Mouse (Mus musculus) left cerebral cortex, adult 9 months (tissue): ENCODE measurements at regions not wholly inside any gene's neighbourhood (a gene's known extent, or its start where the extent isn't known, plus 50 kb on each side); places are given as distances from the start of the nearest gene placed in this dataset.

Experiments
- DNase-seq, 2 experiments: peaks; one replicate each; pipeline ENCODE4 v3.0.0; 2022; ENCODE audit warnings: low spot score in 2 of 2

DNA sequence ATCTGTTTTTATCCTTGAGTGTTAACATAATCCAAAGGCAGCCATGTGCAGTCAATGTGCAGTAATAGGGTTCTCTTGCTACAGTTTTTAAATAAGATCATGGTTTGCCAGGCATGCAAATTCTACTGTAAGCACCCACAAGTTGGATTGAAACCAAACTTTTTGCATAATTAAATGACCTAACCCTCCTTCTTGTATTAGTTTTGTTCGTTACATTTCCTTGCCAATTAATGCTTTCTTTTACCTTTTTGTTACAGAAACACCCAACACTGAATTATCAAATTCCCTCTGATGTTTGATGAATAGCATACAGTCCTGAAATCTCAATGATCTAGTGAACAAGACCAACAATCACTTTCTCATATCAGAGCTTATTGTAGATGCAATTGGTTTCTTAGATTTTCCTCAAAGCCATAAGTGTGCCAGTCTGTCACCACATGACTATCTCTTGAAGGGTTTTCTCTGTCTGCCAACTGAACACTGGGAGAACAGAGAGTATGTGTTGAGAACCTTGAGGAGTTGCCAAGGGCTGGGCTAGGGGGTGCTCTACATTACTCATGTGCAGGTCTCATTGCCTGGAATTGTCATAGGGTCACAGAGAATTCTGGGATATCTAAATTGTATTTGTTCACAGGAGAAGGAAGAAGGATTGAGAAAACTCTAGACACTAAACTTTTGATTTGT, 1060.4 kb downstream of the Gsdmc2 start:
- DNase-seq: no peak

DNA sequence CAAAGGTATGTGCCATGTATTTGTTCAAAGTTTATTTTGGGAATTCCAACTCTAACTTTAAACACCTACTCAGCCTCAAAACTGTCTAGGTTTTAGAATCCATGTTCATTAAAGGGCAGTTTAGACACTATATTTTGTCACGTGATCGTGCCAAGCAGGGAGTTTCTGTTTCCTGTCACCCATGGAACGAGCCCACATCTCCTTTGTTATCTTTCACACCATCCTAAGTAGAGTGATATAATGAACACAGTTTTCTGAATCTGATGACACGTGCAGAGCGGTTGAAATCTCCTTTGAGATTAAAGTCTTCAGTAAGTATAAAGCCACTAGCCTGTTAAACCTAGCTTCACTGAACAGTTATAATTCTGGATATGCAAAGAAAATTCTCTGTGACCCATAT, 1066.1 kb downstream of the Gsdmc2 start:
- DNase-seq: no peak

DNA sequence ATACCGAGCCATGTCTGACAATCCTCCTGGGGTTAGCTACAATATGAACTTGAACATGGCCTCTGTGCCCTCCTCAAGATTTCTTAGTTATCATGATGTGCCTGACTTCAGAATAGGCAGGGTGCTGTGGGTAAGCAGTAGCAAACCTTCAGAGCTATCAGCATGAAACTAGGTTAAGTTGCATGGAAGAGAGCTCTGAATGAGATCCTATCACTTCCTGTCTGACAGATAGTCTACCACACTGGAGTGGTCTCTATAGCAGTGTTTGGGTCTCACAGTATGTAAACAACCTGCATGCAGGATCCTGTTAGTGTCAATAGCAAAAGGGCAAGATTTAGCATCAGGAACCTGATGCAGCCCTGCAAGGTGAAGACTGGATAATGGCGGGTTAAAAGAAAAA, 1092.3 kb downstream of the Gsdmc2 start:
- no peak for DNase-seq

DNA sequence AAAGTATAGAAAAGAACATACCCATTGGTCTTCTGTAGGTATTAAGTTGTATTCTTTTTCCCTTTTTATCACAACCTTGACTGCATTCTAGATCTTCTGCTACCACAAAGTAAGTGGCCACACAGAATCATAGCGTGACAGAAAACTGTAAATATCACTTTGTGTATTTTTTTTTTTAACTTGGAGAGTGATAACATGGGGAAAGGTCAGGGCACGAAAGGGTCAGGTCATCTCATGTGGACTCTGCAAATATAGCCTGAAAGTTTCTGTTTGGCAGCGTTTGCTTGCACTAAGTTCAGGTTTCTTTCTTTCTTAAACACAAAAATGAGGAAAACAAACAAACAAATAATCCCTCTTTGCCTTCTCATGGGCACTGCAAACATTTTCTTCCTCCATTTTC, 1101.1 kb downstream of the Gsdmc2 start:
- DNase-seq: no peak

DNA sequence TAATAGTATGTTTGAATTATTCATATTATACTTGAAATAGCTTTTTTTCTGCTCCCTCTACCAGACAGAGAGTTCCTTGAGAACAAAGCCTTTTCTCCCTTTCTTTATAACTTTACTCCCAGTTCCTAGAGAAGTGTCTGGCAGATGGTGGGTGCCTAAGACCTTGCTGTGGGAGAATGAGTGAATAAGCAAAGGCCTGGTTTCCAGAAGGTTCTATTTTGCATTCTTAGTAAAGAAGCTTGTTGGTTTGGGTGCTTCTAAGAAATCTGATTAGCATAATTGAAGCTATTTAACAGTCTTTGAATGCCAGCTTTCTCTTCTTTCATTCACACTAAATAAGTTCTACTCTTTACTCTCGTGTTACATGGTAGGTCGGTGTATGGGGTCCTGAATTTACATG, 1104.2 kb downstream of the Gsdmc2 start:
- DNase-seq: no peak

DNA sequence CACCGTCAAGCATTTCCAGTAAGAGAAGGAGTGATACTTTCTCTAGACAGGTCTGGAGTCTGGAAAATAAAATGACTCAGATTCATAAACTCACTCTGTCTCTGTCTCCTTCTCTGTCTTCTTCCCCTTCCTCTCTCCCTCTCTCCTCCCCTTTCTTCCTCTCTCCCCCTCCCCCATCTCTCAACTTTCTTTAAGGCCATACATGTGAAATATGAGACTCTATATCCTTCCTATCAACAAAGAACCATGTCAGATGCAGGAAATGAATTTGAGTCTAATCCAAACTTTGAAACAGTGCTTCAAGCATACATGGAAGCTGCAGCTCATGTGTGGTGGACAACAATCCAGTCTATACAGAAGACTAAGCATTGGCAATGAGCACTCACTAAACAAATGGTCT, 1109.6 kb downstream of the Gsdmc2 start:
- DNase-seq: no peak

DNA sequence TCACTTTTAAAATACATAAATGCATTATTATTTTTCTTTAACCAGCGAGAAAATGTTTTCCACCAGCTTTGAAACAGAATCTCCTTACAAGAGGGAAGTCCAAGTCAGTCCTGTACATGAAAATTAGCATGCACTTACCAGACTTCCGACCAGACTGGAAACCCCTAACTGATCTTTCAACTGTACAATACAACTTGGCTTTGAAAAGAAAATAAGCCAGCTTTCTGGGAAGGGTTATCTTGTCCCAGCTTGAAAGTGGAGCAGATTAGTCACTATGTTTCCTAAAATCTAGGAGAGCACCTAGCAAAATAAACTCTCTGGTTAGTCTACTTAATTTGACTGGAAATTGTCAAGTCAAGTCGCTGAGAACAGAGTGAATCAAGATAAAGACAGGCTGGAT, 1110.1 kb downstream of the Gsdmc2 start:
- no peak for DNase-seq

DNA sequence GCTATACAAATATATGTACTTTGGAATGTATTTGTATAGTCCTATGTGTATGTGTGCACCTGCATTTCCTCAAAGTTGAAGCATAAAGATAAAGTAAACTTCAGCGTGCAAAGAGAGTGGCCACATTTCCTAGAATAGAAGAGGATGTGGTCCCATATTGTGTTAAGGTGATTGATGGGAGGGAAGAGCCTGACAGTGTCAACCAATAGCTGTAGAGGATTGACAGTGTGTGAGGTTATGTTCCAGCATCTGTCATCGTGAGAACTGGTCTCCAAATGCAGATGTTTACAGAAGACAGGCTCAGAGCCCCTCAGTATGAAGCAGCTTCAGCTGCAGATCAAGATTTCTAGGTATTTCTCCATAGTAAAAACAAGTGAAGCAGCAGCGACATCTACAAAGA, 1114.5 kb downstream of the Gsdmc2 start:
- DNase-seq: no peak

DNA sequence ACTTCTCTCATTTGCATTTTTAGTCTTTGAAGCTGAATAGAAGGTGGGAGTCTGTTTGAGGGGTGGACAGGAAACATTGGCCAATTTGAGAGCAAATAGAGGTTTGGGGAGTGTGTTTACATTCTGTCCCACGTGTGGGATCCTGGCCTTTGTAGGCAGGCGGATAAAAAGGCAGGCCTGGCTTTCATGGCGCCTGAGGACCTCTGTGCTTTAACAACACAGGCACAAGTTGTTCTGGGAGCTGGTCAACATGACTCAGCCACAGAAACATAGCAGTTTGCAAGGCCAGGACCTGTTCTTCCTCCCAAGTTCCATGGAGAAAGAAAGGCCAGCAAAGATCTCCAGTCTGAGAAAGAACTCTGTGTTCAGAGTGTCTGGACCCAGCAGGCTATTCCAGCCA, 1130.7 kb downstream of the Gsdmc2 start:
- no peak for DNase-seq

DNA sequence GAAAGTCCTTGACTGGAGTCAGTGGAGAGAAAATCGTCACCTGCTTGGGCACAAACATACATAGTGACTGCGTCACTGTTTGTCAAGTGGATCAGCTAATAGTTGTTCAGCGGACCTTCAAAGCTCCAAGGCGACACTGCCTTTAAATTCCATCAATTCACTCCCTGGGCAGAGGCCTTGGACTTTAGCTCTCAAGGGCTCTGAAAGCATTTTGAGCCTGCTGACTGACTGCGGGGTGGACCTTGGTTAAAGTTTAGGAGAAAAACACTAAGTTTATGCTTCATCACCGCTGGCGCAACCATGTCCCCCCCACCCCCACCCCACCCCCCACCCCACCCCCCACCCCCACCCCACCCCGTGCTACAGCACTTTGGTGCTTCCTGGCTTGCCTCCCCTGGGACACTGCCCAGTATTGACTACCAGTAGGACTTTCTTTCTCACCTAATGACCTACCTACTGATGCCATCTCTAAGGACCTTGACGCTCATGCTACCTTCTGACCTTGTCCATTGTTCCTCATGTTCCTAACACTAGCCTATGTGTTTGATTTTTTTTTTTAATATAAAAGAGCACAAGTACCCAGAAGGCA, 1132.3 kb downstream of the Gsdmc2 start:
- no peak for DNase-seq

DNA sequence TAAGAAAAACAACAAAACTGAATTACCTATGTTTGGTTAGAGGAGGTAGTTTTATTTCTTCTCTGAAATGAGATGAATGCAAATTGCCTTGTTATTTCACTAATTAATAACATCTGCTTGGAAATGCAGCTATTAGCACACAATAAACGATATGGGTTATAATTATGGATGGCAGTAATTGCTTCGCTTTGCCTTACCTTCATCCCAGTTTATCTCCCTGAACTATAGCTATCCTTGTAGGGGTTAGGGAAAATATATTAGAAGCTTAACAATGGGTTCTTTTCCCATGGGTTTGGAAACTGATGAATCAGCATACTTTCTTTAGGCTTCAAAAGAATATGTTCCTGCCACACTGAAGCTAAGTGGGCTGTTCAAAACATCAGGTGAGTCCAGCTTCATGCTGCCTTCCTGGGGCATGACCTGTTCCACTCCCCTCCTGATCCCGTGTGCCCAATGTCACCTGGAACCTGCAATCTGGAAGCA, 1132.9 kb downstream of the Gsdmc2 start:
- DNase-seq: no peak

DNA sequence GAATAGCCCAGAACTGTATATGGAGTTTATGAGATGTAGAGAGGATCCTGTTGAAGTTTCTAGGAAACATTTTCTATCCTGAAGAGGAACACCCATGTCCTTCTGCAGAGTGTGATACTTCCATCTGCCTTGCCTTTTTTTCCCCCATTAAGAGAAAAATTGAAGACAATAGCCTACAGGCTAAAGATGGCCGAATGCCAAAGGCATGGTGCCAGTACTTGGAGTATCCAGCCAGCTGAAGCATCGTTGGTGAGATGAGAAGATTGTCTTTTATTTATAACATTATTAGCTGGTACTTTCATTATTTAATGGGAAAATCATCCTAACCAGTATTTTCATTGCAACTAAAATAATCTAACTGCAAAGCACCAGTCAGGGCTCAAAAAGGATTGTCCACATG, 1135.4 kb downstream of the Gsdmc2 start:
- DNase-seq: no peak

DNA sequence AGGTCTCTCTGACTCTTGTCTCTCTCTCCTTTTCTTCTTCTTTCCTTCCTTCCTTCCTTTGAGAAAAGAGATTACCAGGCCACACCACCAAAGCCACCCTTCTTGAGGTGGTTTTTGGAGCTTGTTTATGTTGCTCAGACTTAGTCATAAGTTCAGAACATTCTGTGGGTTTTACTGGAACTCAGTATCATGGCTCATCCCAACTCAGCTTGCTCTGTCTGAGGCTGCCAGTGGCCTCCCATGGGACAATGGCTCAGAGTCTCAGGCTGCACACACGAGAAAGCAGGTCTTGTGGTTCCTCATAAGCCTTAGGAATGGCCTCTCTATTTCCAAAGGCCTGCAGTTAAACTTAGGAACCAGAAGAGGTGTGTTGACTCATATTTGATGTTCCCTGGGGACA, 1146.4 kb downstream of the Gsdmc2 start:
- DNase-seq: no peak

DNA sequence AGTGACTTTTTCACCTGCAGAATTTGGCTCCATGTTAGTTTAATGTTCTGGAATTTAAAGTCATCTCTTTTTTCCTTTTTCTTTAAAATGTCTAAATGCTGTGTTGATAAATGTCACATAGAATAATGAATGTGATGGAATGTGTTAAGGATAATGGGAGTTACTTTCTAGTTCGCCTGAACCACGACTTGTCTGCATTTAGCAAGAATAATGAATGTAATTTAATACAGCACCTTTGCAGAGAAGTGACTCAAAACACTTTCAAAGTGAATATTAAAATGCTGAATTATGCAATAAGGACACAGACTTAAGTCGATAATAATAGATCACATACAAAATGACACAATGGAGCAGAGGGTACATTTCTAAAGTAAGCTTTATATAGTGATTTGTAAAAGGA, 1150.2 kb downstream of the Gsdmc2 start:
- peak in 1 of 2 experiments; percentile 2 for DNase-seq

DNA sequence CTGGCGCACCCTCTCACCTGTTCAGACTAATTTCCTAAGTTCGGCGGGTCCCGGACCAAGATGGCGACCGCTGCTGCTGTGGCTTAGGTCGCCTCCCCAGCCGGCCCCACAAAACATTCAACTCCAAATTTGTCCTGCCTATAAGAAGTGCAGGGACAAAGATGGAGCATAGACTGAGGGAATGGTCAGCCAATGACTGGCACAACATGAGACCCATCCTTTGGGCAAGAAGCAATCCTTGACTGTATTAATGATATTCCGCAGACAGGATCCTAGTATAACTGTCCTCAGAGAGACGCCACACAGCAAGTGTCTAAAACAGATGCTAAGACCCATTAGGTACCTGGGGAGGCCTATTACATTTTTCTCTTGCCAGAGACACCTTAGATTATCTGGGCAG, 1151.3 kb downstream of the Gsdmc2 start:
- no peak for DNase-seq

DNA sequence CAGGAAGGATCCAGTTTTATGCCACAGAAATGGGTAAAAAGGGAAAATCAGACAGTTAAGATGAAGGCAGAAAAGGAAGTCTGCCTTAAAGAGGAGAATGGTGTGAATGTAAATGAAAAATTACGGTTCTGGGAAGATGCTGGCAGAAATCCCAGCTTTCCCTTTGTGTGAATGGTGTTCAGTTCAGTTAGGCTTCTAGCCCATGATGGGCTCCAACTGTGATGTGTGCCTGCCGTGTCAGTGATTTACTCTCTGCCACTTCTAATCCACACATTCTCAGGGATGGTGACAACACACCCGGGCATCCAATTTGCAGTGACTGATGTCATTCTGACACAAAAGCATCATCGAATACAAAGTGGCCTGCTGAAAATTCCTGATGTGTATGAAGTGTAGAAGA, 1171.6 kb downstream of the Gsdmc2 start:
- DNase-seq: peak in 1 of 2 experiments; percentile 5

DNA sequence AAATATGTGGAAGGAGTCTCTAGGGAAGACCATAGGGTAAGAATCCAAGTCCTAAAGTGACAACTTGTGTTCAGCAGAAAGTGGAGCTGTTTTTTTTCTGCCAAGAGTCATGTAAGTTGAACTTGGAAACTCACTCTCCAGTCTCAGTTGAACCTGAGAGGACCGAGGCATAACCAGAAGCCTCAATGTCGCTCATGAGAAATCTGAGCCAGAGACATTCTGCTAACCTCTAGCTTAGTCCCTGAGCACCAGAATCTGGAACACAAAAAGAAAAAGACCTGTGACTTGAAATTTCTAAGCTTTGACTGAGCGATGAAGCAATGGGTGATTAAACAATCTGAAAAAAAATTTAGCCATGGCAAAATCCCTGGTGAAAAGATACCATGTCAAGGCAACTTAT, 1175.0 kb downstream of the Gsdmc2 start:
- no peak for DNase-seq

DNA sequence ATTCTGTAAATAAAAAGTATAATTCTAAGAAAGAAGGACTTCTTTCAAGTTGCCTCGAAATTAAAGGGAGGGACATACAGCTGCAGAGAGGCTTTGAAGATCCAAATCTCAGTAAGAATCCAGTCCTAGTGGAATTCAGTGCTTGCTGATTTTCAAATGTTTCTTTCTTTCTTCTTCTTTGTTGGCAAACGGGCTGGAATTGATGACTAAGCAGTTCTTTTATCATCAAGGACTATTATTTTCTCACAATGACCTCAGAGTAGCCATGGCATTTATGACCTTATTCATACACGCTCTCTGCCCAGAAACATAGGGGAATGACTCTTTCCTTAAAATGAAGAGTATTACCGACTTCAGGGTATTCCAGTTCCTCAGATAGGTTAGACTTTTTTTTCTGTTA, 1185.9 kb downstream of the Gsdmc2 start:
- DNase-seq: no peak

DNA sequence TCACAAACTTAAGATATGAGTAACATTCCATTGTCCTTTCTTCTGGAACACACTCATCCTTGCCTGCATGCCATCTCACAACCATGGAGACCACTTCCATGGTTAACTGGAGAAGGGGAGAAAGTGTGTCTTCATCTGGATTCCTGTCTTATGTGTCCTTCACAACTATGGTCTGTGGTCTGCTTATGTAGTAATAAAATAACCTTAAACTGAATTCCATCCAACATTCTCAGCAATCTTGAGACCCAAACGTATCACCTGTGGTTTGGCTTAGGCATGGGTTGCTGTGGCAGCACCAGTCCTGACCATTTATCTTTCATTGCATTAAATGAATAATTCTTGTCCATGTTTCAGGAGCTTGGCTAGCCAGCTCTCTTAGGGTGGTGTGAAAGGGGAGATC, 1186.3 kb downstream of the Gsdmc2 start:
- DNase-seq: no peak

DNA sequence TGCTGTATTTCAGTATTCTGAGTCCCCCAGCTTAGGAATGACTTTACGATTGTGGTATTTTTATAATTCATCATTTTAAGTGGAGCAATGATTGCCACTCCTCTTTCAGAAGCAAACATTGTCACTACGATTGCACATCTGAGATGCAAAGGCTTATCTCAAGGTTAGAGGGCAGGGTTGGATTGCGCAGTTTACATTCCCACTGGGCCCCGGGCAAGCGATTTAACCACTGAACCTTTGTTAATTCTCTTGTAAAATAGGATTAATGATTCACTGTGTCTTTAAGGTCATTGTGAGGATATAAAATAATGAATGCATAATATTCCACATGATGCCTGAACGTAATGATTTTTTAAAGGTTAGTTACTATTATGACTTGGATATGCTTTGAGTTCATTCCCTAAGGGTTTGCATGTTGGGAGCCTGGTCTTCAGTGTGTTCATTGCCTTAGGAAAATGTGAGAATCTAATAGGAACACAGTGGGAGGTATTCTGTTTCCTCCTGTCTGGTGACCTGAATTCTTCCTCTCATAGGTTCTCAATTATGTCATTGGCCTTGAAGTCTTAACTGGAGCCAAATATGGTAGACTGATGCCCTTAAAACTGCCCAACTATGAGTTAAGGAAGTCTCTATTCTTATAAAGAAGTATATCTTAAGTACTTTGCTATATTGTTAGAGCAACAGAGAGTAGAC, 1198.4 kb downstream of the Gsdmc2 start:
- no peak for DNase-seq

DNA sequence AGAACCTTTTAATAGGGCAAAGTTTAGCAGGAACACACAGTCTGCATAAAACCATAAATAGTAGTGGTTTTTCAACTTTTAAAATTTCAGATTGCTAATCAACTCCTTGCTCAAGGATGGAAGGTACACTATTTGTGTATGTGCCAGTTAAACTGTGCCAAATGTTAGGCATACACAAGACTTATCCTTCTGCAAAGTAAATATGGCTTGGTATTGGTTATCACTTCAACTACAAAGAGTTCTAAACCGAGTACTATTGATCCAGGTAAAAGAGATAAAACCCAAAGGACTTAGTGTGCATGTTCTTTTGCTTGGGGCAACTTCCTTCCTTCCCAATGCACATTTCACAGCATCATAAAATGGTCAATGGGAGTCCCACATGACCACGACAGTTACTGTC, 1200.2 kb downstream of the Gsdmc2 start:
- DNase-seq: no peak

DNA sequence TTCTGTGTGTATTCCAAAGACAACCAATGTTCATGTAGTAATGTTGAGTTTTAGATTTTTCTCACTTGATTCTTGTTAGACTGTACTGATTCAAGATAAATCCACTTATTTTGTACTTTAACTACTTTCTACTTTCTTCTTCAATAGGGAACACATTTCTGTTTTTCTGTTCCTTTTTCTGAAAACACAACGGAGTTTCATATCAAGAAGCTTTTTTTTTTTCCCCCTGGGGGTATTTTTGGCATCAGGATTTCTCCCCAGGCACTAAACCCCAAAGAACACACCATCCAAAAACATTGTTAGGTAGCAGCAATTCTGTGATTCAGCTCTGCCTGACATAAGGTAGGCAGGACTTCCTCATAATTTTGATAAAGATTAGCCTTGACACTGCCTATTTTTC, 1200.7 kb downstream of the Gsdmc2 start:
- DNase-seq: no peak

DNA sequence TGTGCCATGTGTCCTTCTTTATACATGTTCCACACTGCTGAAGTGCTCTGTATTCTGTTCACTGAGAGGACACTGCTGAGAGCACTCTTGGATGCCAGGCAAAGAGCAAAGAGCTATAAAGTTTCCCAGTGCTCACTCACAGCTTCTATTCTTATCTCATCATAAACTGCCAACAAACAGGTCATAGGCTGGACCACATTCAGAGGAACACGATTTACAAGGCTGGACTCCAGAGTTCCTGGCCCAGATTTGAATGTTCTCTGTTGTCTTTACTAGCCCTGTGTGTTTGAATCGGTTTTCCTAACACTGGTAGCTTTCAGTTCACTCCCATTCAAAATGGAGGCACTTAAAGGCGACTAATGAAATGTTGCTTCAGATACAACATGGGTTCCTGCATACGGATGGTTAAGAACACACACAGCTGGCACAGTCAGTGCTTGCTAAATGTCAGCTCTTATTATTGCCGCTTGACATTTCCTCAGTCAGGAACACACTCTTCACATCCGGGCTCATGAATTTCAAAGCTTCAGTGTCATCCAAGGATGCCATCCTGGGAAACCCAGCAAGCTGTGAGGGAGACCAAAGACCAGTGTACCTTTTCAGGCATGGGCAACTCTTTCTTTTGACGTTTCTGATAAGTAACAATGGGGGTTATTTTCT, 1203.8 kb downstream of the Gsdmc2 start:
- no peak for DNase-seq
